Mouse (Mus musculus): ENCODE data around the gene Smim7. TPM values are rescaled to one million over a fixed set of nuclear protein-coding genes. Genes with fewer than 3 reads are reported as not detected.

The Smim7 gene
- total RNA-seq, 1 experiment, result 45.2 TPM

- TF ChIP-seq ZC3H11A (IDR thresholded peaks at IDR 0.05; ENCODE audit: borderline replicate concordance, low read depth, low read length), result no peak
- no peak for TF ChIP-seq HCFC1 (IDR thresholded peaks at IDR 0.05; ENCODE audit: borderline replicate concordance, insufficient read depth, low read length)
- TF ChIP-seq CHD2 (IDR thresholded peaks at IDR 0.05; ENCODE audit: low read depth, low read length), result no peak
- TF ChIP-seq ZNF384 (IDR thresholded peaks at IDR 0.05; ENCODE audit: low read depth, low read length), result no peak
- no peak for TF ChIP-seq MAFK (IDR thresholded peaks at IDR 0.05; ENCODE audit: insufficient read depth, low read depth, low read length)
- Histone ChIP-seq H3K4me1 (ENCODE audit: control insufficient read depth in 2 of 2, insufficient read depth in 2 of 2, low read length in 2 of 2, poor library complexity in 1 of 2) (peaks cover under 1% of the 10 kb centered on the region in 2 experiments; a peak in 3 of 4 replicates), H3K9me3 (ENCODE audit: control insufficient read depth, insufficient read depth, low read depth, low read length) (no peaks in the 10 kb centered on the region), H3K4me3 (ENCODE audit: insufficient read depth in 1 of 2, low read depth in 1 of 2, low read length in 2 of 2, poor library complexity in 1 of 2, severe bottlenecking in 1 of 2) (no peak overlapping the region), H3K27ac (ENCODE audit: insufficient read depth, low read depth, low read length, poor library complexity, severe bottlenecking) (no peak overlapping the region), H3K9ac (ENCODE audit: insufficient read depth, low read depth, low read length, poor library complexity, severe bottlenecking) (no peak overlapping the region), H3K36me3 (ENCODE audit: control insufficient read depth, insufficient read depth, low read length, poor library complexity, severe bottlenecking) (peaks cover 8% of the 10 kb centered on the region; the same call in 1 of the 2 replicates)
- in situ Hi-C loops (cut with MboI; ENCODE audit: low sequenced_read_pairs in 2 of 2, unreplicated experiment in 2 of 2), result no loop called here
- DNase-seq (ENCODE audit: low read depth, low spot score), result no peak
Observed at GRCm38 (mm10) chr8:72577941-72578340, 7.1 kb upstream of the Smim7 start.

- in situ Hi-C loops (cut with MboI; ENCODE audit: low sequenced_read_pairs in 2 of 2, unreplicated experiment in 2 of 2), result no loop called here
- no peak for DNase-seq (ENCODE audit: low read depth, low spot score)
- Histone ChIP-seq H3K36me3 (ENCODE audit: control insufficient read depth, insufficient read depth, low read length, poor library complexity, severe bottlenecking) (peaks cover 8% of the 10 kb centered on the region; the same call in 1 of the 2 replicates), H3K4me1 (ENCODE audit: control insufficient read depth in 2 of 2, insufficient read depth in 2 of 2, low read length in 2 of 2, poor library complexity in 1 of 2) (peaks cover 3% of the 10 kb centered on the region in 2 experiments; a peak in 2 of 4 replicates), H3K9ac (ENCODE audit: insufficient read depth, low read depth, low read length, poor library complexity, severe bottlenecking) (no peak overlapping the region), H3K27ac (ENCODE audit: insufficient read depth, low read depth, low read length, poor library complexity, severe bottlenecking) (no peak overlapping the region), H3K9me3 (ENCODE audit: control insufficient read depth, insufficient read depth, low read depth, low read length) (no peaks in the 10 kb centered on the region), H3K4me3 (ENCODE audit: insufficient read depth in 1 of 2, low read depth in 1 of 2, low read length in 2 of 2, poor library complexity in 1 of 2, severe bottlenecking in 1 of 2) (no peak overlapping the region)
- no peak for TF ChIP-seq MAFK (IDR thresholded peaks at IDR 0.05; ENCODE audit: insufficient read depth, low read depth, low read length)
- TF ChIP-seq ZNF384 (IDR thresholded peaks at IDR 0.05; ENCODE audit: low read depth, low read length), result no peak
- TF ChIP-seq ZC3H11A (IDR thresholded peaks at IDR 0.05; ENCODE audit: borderline replicate concordance, low read depth, low read length), result no peak
- no peak for TF ChIP-seq CHD2 (IDR thresholded peaks at IDR 0.05; ENCODE audit: low read depth, low read length)
- no peak for TF ChIP-seq HCFC1 (IDR thresholded peaks at IDR 0.05; ENCODE audit: borderline replicate concordance, insufficient read depth, low read length)
Observed at GRCm38 (mm10) chr8:72577266-72577665, 6.4 kb upstream of the Smim7 start.

- no peak overlapping the region for H3K4me3 ChIP-seq (ENCODE audit: insufficient read depth in 1 of 2, low read depth in 1 of 2, low read length in 2 of 2, poor library complexity in 1 of 2, severe bottlenecking in 1 of 2)
- no peaks in the 10 kb centered on the region for H3K9me3 ChIP-seq (ENCODE audit: control insufficient read depth, insufficient read depth, low read depth, low read length)
- H3K27ac ChIP-seq (ENCODE audit: insufficient read depth, low read depth, low read length, poor library complexity, severe bottlenecking), result no peak overlapping the region
- DNase-seq (ENCODE audit: low read depth, low spot score), result no peak
- no peak overlapping the region for H3K9ac ChIP-seq (ENCODE audit: insufficient read depth, low read depth, low read length, poor library complexity, severe bottlenecking)
- no peak for TF ChIP-seq CHD2 (IDR thresholded peaks at IDR 0.05; ENCODE audit: low read depth, low read length)
- no peak for TF ChIP-seq ZNF384 (IDR thresholded peaks at IDR 0.05; ENCODE audit: low read depth, low read length)
- TF ChIP-seq MAFK (IDR thresholded peaks at IDR 0.05; ENCODE audit: insufficient read depth, low read depth, low read length), result no peak
- TF ChIP-seq HCFC1 (IDR thresholded peaks at IDR 0.05; ENCODE audit: borderline replicate concordance, insufficient read depth, low read length), result no peak
- TF ChIP-seq ZC3H11A (IDR thresholded peaks at IDR 0.05; ENCODE audit: borderline replicate concordance, low read depth, low read length), result no peak
- H3K36me3 ChIP-seq (ENCODE audit: control insufficient read depth, insufficient read depth, low read length, poor library complexity, severe bottlenecking), result peaks cover 3% of the 10 kb centered on the region; the same call in 1 of the 2 replicates
- in situ Hi-C loops (cut with MboI; ENCODE audit: low sequenced_read_pairs in 2 of 2, unreplicated experiment in 2 of 2), result no loop called here
- peaks cover 3% of the 10 kb centered on the region in 2 experiments; a peak in 2 of 4 replicates for H3K4me1 ChIP-seq (ENCODE audit: control insufficient read depth in 2 of 2, insufficient read depth in 2 of 2, low read length in 2 of 2, poor library complexity in 1 of 2)
Observed at GRCm38 (mm10) chr8:72575915-72576314, 5.0 kb upstream of the Smim7 start.

GRCm38 (mm10) chr8:72573450-72573849 is 2.6 kb upstream of the Smim7 start:
- no peak for TF ChIP-seq CHD2 (IDR thresholded peaks at IDR 0.05; ENCODE audit: low read depth, low read length)
- no peak for TF ChIP-seq HCFC1 (IDR thresholded peaks at IDR 0.05; ENCODE audit: borderline replicate concordance, insufficient read depth, low read length)
- no peak for TF ChIP-seq ZNF384 (IDR thresholded peaks at IDR 0.05; ENCODE audit: low read depth, low read length)
- TF ChIP-seq ZC3H11A (IDR thresholded peaks at IDR 0.05; ENCODE audit: borderline replicate concordance, low read depth, low read length), result no peak
- no peak for TF ChIP-seq MAFK (IDR thresholded peaks at IDR 0.05; ENCODE audit: insufficient read depth, low read depth, low read length)
- Histone ChIP-seq H3K36me3 (ENCODE audit: control insufficient read depth, insufficient read depth, low read length, poor library complexity, severe bottlenecking) (peaks cover 13% of the 10 kb centered on the region), H3K4me3 (ENCODE audit: insufficient read depth in 1 of 2, low read depth in 1 of 2, low read length in 2 of 2, poor library complexity in 1 of 2, severe bottlenecking in 1 of 2) (no peak overlapping the region), H3K27ac (ENCODE audit: insufficient read depth, low read depth, low read length, poor library complexity, severe bottlenecking) (no peak overlapping the region), H3K9me3 (ENCODE audit: control insufficient read depth, insufficient read depth, low read depth, low read length) (no peaks in the 10 kb centered on the region), H3K9ac (ENCODE audit: insufficient read depth, low read depth, low read length, poor library complexity, severe bottlenecking) (no peak overlapping the region), H3K4me1 (ENCODE audit: control insufficient read depth in 2 of 2, insufficient read depth in 2 of 2, low read length in 2 of 2, poor library complexity in 1 of 2) (peaks cover 6 to 8% of the 10 kb centered on the region in 2 experiments; a peak in 2 of 4 replicates)
- in situ Hi-C loops (cut with MboI; ENCODE audit: low sequenced_read_pairs in 2 of 2, unreplicated experiment in 2 of 2), result no loop called here
- no peak for DNase-seq (ENCODE audit: low read depth, low spot score)

Measured in ES-E14 (cell line).